Mouse (Mus musculus) heart, embryonic 10.5 days (tissue): ENCODE measurements around the gene Psg27. TPM values are rescaled to one million over a fixed set of nuclear protein-coding genes. Genes with fewer than 3 reads are reported as not detected.
"Not testable (repeated sequence)": the region's sequence is repeated elsewhere in the genome, so short reads cannot be mapped to it uniquely, and the experiment has no call there.

Source experiments
- DNase-seq: peaks from one replicate; pipeline ENCODE4 v3.0.0-alpha.2; 2017; ENCODE audit warnings: low spot score
- H3K27ac ChIP-seq: fragments of 300-500 bp; sonication (generic); 2 replicates; pipeline ENCODE4 v1.5.1; 2016; ENCODE audit warnings: mild to moderate bottlenecking
- H3K27me3 ChIP-seq: fragments of 300-500 bp; sonication (generic); 2 replicates; pipeline ENCODE4 v1.6.1; 2016; ENCODE audit warnings: mild to moderate bottlenecking; ENCODE audit not compliant: poor library complexity, insufficient read depth, severe bottlenecking
- H3K36me3 ChIP-seq: fragments of 300-500 bp; sonication (generic); 2 replicates; pipeline ENCODE4 v1.6.1; 2016; ENCODE audit warnings: mild to moderate bottlenecking, moderate library complexity
- H3K4me1 ChIP-seq: fragments of 300-500 bp; sonication (generic); 2 replicates; pipeline ENCODE4 v1.6.1; 2016; ENCODE audit warnings: mild to moderate bottlenecking
- H3K4me3 ChIP-seq: fragments of 300-500 bp; sonication (generic); 2 replicates; pipeline ENCODE4 v1.5.1; 2016; ENCODE audit warnings: mild to moderate bottlenecking, moderate library complexity
- H3K9me3 ChIP-seq: fragments of 300-500 bp; sonication (generic); 2 replicates; pipeline ENCODE4 v1.6.1; 2016; ENCODE audit warnings: mild to moderate bottlenecking, moderate library complexity
- WGBS: fragments of 180-500 bp; shearing (Covaris S2); methylation state at CpG from one replicate; pipeline ENCODE4 v1.1.7; 2016; 5-methylcytosine and 5-hydroxymethylcytosine counted together
- polyA plus RNA-seq: library from polyadenylated mRNA; unstranded; fragments of >200 nt; fragmentation: Nextera tagmentation; extraction: Ambion mirVana; gene quantifications from 2 replicates; pipeline ENCODE4 v1.2.1, GENCODE M21; 2016

Gene Psg27
- not detected in 2 replicates for polyA plus RNA-seq

DNA sequence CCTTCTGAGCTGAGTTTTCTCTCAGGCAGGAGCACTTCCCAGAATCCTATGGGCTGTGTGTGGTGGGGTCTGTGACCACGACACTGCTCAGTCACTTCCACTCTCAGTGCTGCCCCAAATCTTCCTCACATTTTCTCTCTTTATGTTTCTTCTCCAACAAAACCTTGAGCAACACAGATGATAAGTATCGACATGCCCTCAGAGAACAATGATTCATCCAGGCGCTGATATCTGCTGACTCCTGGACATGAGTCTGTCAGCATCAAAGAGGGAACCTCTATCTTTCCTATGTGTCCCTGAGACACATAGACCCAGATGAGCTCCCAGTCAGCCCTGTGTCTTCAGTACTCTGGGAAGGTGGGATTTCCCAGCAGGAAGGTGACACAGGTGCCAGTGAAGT, at the start of gene Psg27:
Gene Psg27, minus strand, starts transcription at position 101 of the 400 bp plus-strand sequence.
- Histone ChIP-seq H3K4me3 (no peak within 1 kb of the TSS), H3K4me1 (no peaks in the 10 kb centered on the region), H3K9me3 (no peaks in the 10 kb centered on the region; the same call in 1 of the 2 replicates), H3K27me3 (no peaks in the 10 kb centered on the region), H3K36me3 (no peaks in the 10 kb centered on the region), H3K27ac (no peak within 1 kb of the TSS)
- 74% methylated on average over 3 of the region's 3 CpGs for WGBS
- no peak for DNase-seq

DNA sequence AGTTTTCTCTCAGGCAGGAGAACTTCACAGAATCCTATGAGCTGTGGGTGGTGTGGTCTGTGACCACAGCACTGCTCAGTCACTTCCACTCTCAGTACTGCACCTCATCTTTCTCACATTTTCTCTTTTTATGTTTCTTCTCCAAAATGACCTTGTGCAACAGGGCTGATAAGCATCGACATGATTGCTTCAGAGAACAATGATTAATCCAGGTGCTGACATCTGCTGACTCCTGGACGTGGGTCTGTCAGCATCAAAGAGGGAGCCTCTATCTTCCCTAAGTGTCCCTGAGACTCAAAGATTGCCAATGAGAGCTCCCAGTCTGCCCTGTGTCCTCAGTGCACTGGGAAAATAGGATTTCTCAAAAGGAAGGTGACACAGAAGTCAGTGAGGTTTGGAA, 49.3 kb upstream of the Psg27 start, which contains the start of gene Psg23:
Gene Psg23, minus strand, starts transcription at position 101 of the 400 bp plus-strand sequence.
- H3K4me1 ChIP-seq, H3K9me3 ChIP-seq, H3K27ac ChIP-seq, DNase-seq, H3K27me3 ChIP-seq, H3K36me3 ChIP-seq, H3K4me3 ChIP-seq: not testable (repeated sequence)
- 50% methylated on average over 1 of the region's 2 CpGs for WGBS

DNA sequence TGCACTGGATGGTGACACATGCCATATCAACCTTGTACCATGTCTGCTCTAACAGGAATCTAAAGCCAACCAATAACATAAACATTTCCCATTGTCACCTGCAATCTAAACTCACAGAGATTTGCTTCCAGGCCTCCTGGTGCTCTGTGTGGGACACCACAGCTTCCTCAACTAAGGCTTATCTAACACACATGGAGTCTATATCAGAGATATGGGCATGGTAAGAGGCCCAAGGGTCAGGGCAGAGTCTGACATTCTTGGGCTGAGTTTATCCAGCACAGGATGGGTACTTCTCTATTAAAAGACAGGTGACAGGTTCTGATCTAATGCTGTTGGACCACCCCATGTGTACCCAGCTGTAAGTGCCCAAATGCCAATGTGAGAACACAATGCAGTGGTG, 7.3 kb downstream of the Psg27 start:
- H3K9me3 ChIP-seq, result no peaks in the 10 kb centered on the region; the same call in none of the 2 replicates
- no peaks in the 10 kb centered on the region for H3K4me1 ChIP-seq
- no peaks in the 10 kb centered on the region for H3K27me3 ChIP-seq
- no peaks in the 10 kb centered on the region for H3K36me3 ChIP-seq
- no peak overlapping the region for H3K4me3 ChIP-seq
- DNase-seq, result no peak
- no peak overlapping the region for H3K27ac ChIP-seq

DNA sequence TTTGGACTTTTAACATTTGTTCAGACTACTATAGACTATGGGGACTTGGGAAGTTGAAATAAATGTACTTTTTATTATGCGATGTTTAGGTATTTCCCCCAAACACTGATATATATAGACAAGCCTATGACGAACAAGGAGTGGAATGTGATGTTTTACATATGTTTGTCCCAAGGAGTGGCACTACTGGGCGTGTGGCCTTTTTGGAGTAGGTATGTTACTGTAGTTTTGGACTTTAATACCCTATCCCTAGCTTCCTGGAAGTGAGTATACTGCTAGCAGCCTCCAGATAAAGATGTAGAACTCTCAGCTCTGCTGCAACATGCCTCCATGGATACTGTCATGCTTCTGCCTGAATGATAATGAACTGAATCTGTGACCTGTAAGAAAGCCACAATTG, 11.4 kb downstream of the Psg27 start:
- not testable (repeated sequence) for H3K27ac ChIP-seq, H3K36me3 ChIP-seq, DNase-seq, H3K4me1 ChIP-seq, H3K9me3 ChIP-seq, H3K27me3 ChIP-seq, H3K4me3 ChIP-seq
- whole genome bisulfite sequencing, result 62% methylated on average over 3 of the region's 3 CpGs

DNA sequence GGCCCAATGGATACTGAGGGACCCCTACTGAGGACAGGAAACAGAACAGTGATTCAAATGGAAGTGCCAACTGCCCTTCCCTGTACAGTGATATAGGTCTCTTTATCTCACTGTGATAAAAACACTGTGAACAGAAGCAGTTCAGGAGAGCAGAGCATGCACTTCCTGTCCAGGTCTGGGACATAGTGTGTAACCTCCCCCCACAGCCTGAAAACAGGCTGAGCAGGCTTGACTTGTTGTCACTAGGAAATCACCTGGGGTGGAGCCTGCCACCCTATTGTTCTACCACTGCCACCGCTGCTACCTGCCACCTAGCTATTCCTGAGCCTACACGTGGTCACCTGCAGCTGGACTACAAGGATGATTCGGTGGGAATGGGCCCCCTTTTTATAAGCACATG, 33.7 kb downstream of the Psg27 start:
- no peaks in the 10 kb centered on the region for H3K4me1 ChIP-seq
- no peak overlapping the region for H3K4me3 ChIP-seq
- no peaks in the 10 kb centered on the region for H3K9me3 ChIP-seq
- H3K36me3 ChIP-seq, result no peaks in the 10 kb centered on the region
- WGBS, result 71% methylated on average over 3 of the region's 3 CpGs
- H3K27me3 ChIP-seq, result no peaks in the 10 kb centered on the region
- H3K27ac ChIP-seq, result no peak overlapping the region
- no peak for DNase-seq

DNA sequence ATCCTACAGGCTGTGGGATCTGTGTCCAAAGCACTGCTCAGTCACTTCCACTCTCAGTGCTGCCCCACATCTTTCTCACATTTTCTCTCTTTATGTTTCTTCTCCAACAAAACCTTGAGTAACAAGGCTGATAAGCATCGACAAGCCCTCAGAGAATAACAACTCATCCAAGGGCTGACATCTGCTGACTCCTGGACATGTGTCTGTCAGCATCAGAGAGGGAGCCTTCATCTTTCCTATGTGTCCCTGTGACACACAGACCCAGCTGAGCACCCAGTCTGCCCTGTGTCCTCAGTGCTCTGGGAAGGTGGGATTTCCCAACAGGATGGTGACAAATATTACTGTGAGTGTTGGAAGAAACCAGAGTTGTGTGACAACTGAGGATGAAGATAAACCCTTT, 34.9 kb downstream of the Psg27 start, which contains the start of gene Psg25:
Gene Psg25, minus strand, starts transcription at position 101 of the 400 bp plus-strand sequence.
- Histone ChIP-seq H3K36me3 (no peaks in the 10 kb centered on the region), H3K9me3 (no peaks in the 10 kb centered on the region), H3K27me3 (no peaks in the 10 kb centered on the region), H3K4me3 (no peak within 1 kb of the TSS), H3K4me1 (no peaks in the 10 kb centered on the region), H3K27ac (no peak within 1 kb of the TSS)
- DNase-seq, result no peak
- WGBS, result 67% methylated on average over 1 of the region's 1 CpGs

DNA sequence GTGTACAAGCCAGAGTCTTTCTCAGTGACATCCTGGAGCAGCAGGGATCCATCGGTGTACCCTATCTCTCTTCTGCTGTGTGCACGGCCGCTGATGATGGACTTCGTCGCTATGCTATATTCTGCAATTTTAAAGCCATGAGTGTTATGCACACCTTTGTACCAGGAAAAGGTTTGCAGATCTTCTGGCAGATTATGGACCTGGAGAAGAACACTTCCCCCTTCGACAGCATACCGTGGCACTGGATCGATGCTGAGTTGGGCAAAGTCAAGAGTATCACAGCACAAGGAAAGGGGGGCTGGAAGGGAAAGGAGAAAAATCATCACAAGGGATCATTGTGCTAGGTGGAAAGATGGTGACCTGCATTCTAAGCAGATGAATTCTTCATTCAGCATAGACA, 42.4 kb downstream of the Psg27 start:
- no peak for DNase-seq
- no peaks in the 10 kb centered on the region for H3K9me3 ChIP-seq
- H3K4me1 ChIP-seq, result no peaks in the 10 kb centered on the region
- no peak overlapping the region for H3K4me3 ChIP-seq
- H3K27ac ChIP-seq, result no peak overlapping the region
- H3K36me3 ChIP-seq, result no peaks in the 10 kb centered on the region
- H3K27me3 ChIP-seq, result no peaks in the 10 kb centered on the region
- WGBS, result 91% methylated on average over 8 of the region's 8 CpGs

DNA sequence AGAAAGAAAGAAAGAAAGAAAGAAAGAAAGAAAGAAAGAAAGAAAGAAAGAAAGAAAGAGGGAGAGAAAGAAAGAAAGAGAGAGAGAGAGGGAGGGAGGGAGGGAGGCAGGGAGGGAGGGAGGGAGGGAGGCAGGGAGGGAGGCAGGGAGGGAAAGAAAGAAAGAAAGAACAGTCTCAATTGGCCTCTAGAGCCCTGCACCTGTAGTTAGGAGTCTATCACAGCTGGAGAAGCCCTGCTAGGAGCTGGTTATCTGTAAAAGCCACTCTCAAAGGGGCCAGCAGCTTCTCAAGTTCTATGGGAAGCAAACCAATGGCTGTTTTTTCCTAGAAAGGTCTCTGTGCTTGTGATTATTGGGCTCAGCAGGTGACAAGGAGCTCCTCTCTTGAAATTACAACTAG, 54.3 kb downstream of the Psg27 start:
- H3K27ac ChIP-seq, H3K4me3 ChIP-seq, H3K4me1 ChIP-seq, H3K9me3 ChIP-seq, H3K27me3 ChIP-seq, H3K36me3 ChIP-seq, DNase-seq: not testable (repeated sequence)

DNA sequence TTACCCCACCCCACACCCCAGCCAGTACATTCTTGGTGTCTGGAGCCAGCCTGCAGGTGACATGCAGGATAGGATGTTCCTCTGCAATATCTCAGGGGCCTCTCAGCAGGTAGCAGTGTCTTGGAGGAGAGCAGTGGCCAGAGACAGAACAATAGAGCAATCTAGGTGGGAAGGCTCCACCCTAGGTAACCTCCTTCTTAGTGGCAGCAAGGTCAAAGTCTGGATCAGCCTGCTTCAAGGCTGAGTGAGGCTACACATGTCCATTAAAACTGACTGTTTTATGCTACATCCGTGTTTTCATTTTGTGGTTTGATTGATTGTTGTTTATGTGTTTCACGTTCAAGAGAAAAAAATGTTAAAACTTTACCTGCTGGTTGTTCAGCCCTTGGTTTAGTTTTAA, 54.7 kb downstream of the Psg27 start:
- not testable (repeated sequence) for DNase-seq, H3K27me3 ChIP-seq, H3K4me1 ChIP-seq, H3K36me3 ChIP-seq, H3K27ac ChIP-seq, H3K9me3 ChIP-seq, H3K4me3 ChIP-seq
- 56% methylated on average over 2 of the region's 2 CpGs for WGBS

DNA sequence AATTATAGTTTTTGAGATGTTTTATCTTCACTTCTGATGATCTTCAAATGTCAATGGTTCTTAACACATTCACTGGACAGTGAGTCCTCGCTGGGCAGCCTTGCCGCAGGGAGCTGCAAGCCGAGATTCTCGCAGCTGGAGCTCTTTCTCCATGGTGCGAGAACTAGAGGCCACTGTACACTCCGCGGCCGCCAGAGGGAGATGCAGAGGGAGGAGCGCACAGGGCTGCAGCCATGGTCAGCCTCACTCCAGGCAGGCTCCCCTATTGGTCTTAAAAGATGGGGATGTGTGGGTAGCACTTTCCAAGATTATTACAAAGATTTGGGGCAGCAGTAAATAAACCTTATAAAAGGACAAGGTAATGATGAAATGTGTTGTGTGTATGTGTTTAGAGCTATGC, 55.6 kb downstream of the Psg27 start:
- H3K4me1 ChIP-seq, result no peaks in the 10 kb centered on the region
- no peak for DNase-seq
- WGBS, result 16% methylated on average over 9 of the region's 9 CpGs
- no peaks in the 10 kb centered on the region for H3K27me3 ChIP-seq
- no peak overlapping the region for H3K4me3 ChIP-seq
- H3K36me3 ChIP-seq, result no peaks in the 10 kb centered on the region
- no peak overlapping the region for H3K27ac ChIP-seq
- H3K9me3 ChIP-seq, result no peaks in the 10 kb centered on the region

Other genes with a start within 250 kb of the Psg27 start
- gene Psg18, start 212.3 kb downstream of the Psg27 start, polyA plus RNA-seq, result not detected in 2 replicates
- gene Psg28, start 135.3 kb downstream of the Psg27 start, polyA plus RNA-seq, result not detected in 2 replicates
- gene Psg26, start 83.1 kb downstream of the Psg27 start, polyA plus RNA-seq, result not detected in 2 replicates
- not detected in 2 replicates for gene Psg25, start 35.0 kb downstream of the Psg27 start, polyA plus RNA-seq
- gene Psg23, start 49.2 kb upstream of the Psg27 start, polyA plus RNA-seq, result not detected in 2 replicates
- gene Psg21, start 89.4 kb upstream of the Psg27 start, polyA plus RNA-seq, result not detected in 2 replicates
- gene Psg20, start 118.9 kb upstream of the Psg27 start, polyA plus RNA-seq, result not detected in 2 replicates
- gene Psg22, start 150.8 kb upstream of the Psg27 start, polyA plus RNA-seq, result not detected in 2 replicates
- gene Psg19, start 231.2 kb upstream of the Psg27 start, polyA plus RNA-seq, result not detected in 2 replicates